Mouse (Mus musculus): ENCODE measurements around the gene Scml4. TPM values are rescaled to one million over a fixed set of nuclear protein-coding genes. Genes with fewer than 3 reads are reported as not detected.

Gene Scml4
- total and polyA plus RNA-seq, 3 experiments, result 0.03 to 0.08 TPM; not detected in 1

- no peaks in the 10 kb centered on the region for H3K79me2 ChIP-seq (ENCODE audit: control insufficient read depth, insufficient read depth, low read length, poor library complexity)
- H3K27ac ChIP-seq (ENCODE audit: control insufficient read depth, low read depth, low read length), result no peak overlapping the region
- H3K4me1 ChIP-seq (ENCODE audit: control insufficient read depth in 1 of 2, insufficient read depth in 2 of 2, low read length in 2 of 2), result peaks cover 0 to 5% of the 10 kb centered on the region in 2 experiments; a peak in 1 of 4 replicates
- no peak for TF ChIP-seq MEF2A (IDR thresholded peaks at IDR 0.05; ENCODE audit: extremely low read depth, insufficient replicate concordance, low read depth, low read length, poor library complexity, severe bottlenecking)
- TF ChIP-seq BHLHE40 (IDR thresholded peaks at IDR 0.05; ENCODE audit: borderline replicate concordance, low read depth, low read length), result no peak
- no peak for TF ChIP-seq MYC (IDR thresholded peaks at IDR 0.05; ENCODE audit: low read depth, low read length)
- TF ChIP-seq NRF1 (IDR thresholded peaks at IDR 0.05; ENCODE audit: insufficient read depth, low read depth, low read length, poor library complexity, severe bottlenecking), result no peak
- no peak for TF ChIP-seq ELF1 (IDR thresholded peaks at IDR 0.05; ENCODE audit: low read depth, low read length)
- no peak for TF ChIP-seq NELFE (IDR thresholded peaks at IDR 0.05; ENCODE audit: low read depth, low read length)
- TF ChIP-seq KAT2A (conservative IDR thresholded peaks at IDR 0.05; ENCODE audit: low read depth, low read length), result no peak
- TF ChIP-seq MYB (IDR thresholded peaks at IDR 0.05; ENCODE audit: low read depth, low read length), result no peak
- TF ChIP-seq USF2 (IDR thresholded peaks at IDR 0.05; ENCODE audit: borderline replicate concordance in 1 of 2, insufficient read depth in 1 of 2, low read depth in 1 of 2, low read length in 2 of 2), result no peak
- TF ChIP-seq SIN3A (IDR thresholded peaks at IDR 0.05; ENCODE audit: low read length), result no peak
- no peak for TF ChIP-seq RAD21 (IDR thresholded peaks at IDR 0.05; ENCODE audit: low read depth, low read length)
- no peak for TF ChIP-seq GABPA (IDR thresholded peaks at IDR 0.05; ENCODE audit: low read depth, low read length)
- TF ChIP-seq TCF12 (IDR thresholded peaks at IDR 0.05; ENCODE audit: low read depth, low read length), result no peak
- no peak for TF ChIP-seq MAFK (IDR thresholded peaks at IDR 0.05; ENCODE audit: borderline replicate concordance, low read depth, low read length)
- no peak for TF ChIP-seq MAX (IDR thresholded peaks at IDR 0.05; ENCODE audit: low read length)
- no peaks in the 10 kb centered on the region for H3K36me3 ChIP-seq (ENCODE audit: control insufficient read depth in 1 of 2, insufficient read depth in 2 of 2, low read length in 2 of 2)
- no peak overlapping the region for H3K9ac ChIP-seq (ENCODE audit: control insufficient read depth, low read depth, low read length, poor library complexity, severe bottlenecking)
- no peak for DNase-seq (ENCODE audit: low read depth, low spot score)
- no peaks in the 10 kb centered on the region; a peak in 1 of 4 replicates for H3K27me3 ChIP-seq (ENCODE audit: control insufficient read depth in 1 of 2, insufficient read depth in 2 of 2, low read length in 2 of 2)
- no peaks in the 10 kb centered on the region for H3K9me3 ChIP-seq (replicated peaks; ENCODE audit: insufficient read depth, low read length)
- H3K4me3 ChIP-seq (ENCODE audit: control insufficient read depth in 1 of 2, insufficient read depth in 1 of 2, low read depth in 2 of 2, low read length in 2 of 2), result no peak overlapping the region
These were observed 79.5 kb downstream of the Scml4 start for GRCm38 (mm10) chr10:42939691-42940090.

GRCm38 (mm10) chr10:42940193-42941050, 80.3 kb downstream of the Scml4 start:
- Histone ChIP-seq H3K4me3 (ENCODE audit: control insufficient read depth in 1 of 2, insufficient read depth in 1 of 2, low read depth in 2 of 2, low read length in 2 of 2) (no peak overlapping the region), H3K79me2 (ENCODE audit: control insufficient read depth, insufficient read depth, low read length, poor library complexity) (no peaks in the 10 kb centered on the region), H3K27ac (ENCODE audit: control insufficient read depth, low read depth, low read length) (no peak overlapping the region), H3K27me3 (ENCODE audit: control insufficient read depth in 1 of 2, insufficient read depth in 2 of 2, low read length in 2 of 2) (peaks cover 0 to 2% of the 10 kb centered on the region in 2 experiments; a peak in 2 of 4 replicates), H3K9ac (ENCODE audit: control insufficient read depth, low read depth, low read length, poor library complexity, severe bottlenecking) (no peak overlapping the region), H3K36me3 (ENCODE audit: control insufficient read depth in 1 of 2, insufficient read depth in 2 of 2, low read length in 2 of 2) (no peaks in the 10 kb centered on the region), H3K4me1 (ENCODE audit: control insufficient read depth in 1 of 2, insufficient read depth in 2 of 2, low read length in 2 of 2) (no peaks in the 10 kb centered on the region), H3K9me3 (replicated peaks; ENCODE audit: insufficient read depth, low read length) (no peaks in the 10 kb centered on the region)
- TF ChIP-seq E2F4 (IDR thresholded peaks at IDR 0.05; ENCODE audit: borderline replicate concordance, low read depth, low read length) (no peak), POLR2AphosphoS2 (IDR thresholded peaks at IDR 0.05; ENCODE audit: low read length) (no peak), SIN3A (IDR thresholded peaks at IDR 0.05; ENCODE audit: low read length) (no peak), MYB (IDR thresholded peaks at IDR 0.05; ENCODE audit: low read depth, low read length) (no peak), ELF1 (IDR thresholded peaks at IDR 0.05; ENCODE audit: low read depth, low read length) (no peak), JUND (IDR thresholded peaks at IDR 0.05; ENCODE audit: low read depth, low read length) (no peak)
- no peak for DNase-seq (ENCODE audit: low read depth, low spot score)

Data from MEL (cell line).